Mouse (Mus musculus): ENCODE results near the gene Wars2.

Gene Wars2

DNA sequence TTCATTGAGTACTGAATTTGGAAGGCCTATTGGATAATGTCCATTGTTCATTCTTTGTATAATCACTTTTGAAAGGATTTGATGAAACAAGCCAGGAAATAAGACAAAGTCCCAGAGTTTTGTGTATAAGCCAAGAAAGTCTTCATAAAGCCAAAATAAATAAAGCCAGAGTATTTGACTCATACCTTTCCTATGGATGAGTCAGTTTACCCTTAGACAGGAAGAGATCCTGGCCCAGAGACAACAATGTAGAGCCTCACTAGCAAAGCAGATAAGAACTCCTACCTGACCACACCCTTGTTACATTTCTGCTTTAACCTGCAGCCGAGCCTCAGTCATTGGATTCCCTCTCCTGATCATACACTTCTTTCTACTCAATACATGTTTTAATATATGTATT, 47.2 kb downstream of the Wars2 start:
- no peak for DNase-seq (ENCODE audit: low spot score in 2 of 2)

DNA sequence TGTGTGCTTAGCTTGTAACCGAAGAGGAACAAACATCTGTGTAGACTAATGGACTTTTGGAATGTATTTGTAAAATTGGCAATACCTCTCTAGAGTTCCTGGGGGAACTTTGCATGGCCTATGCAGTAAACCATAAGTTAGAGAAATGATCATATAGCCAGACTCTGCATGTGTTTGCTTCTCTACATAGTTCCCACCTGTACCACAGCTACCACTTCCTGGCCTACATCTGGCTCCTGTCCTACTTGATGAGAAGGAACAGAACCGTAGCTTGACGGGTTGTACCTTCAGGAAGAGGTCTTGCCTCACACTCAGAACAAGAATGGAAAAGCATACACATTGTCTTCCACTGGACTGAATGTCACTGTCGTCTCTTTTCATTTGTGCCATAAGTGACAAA, 52.7 kb downstream of the Wars2 start:
- DNase-seq (ENCODE audit: low spot score in 2 of 2): no peak

DNA sequence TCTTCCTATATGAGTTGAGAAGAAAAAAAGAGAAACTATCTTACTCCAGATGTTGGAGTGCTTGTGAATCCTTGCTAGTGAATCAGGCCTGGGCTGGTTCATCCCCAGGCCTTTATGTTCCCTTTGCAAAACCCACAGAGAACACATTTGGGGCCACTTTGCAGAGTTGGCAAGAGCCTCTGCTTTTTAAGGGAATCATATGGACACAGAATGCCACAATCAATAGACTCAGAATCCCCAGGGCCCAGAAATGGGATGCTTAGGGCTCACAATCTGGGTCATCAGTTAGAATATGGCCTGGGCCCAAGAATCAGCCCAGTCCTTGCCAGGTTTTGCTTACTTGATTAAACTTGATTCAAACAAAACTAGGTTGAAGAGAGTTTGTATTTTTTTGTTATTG, 62.5 kb downstream of the Wars2 start:
- DNase-seq (ENCODE audit: low spot score in 2 of 2): no peak

DNA sequence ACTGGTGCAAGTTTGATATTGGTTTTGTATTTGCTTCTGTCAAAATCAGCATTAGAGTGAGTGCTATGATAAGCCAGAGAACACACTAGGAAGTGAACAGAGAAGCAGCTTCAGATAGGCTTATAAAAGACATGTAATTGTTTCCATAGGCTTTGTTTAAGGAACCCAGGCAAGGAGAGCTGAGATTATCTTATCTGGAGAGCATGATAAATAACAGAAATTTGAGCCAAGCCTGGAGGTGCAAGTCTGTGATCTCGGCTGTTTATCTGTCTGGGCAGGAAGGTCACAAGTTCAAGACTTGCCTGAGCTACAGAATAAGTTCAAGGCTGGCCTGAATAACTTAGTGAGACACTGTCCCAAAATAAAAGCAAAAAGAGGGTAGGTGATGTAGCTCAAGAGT, 67.5 kb downstream of the Wars2 start:
- no peak for DNase-seq (ENCODE audit: low spot score in 2 of 2)

DNA sequence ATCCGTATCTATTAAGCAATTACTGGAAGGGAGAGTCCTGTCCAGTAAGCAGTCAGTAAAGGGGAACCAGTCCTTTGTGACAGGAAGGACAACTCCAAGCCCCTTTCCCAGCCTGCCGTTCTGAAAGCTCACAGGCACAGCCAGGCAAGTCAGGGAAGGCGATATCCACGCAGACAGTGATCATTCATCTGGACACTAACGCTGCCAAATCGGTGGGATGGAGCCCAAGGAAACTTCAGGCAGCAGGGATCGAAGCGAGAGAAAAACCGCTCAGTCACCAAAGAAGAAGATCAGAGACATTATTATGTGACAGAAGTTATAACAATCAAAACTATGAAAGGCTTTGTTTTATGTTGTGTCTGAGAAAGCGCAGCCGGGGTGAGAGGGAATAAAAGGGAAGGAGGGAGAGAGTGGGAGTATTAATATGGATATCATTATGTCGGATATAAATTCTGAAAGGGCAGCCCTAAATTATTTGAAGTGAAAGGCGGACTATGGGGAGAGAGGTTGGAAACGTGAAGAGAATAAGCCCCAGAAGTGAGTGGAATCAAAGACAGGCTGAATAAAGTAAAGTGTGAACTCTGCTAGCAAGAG, 70.3 kb downstream of the Wars2 start:
- no peak for DNase-seq (ENCODE audit: low spot score in 2 of 2)

DNA sequence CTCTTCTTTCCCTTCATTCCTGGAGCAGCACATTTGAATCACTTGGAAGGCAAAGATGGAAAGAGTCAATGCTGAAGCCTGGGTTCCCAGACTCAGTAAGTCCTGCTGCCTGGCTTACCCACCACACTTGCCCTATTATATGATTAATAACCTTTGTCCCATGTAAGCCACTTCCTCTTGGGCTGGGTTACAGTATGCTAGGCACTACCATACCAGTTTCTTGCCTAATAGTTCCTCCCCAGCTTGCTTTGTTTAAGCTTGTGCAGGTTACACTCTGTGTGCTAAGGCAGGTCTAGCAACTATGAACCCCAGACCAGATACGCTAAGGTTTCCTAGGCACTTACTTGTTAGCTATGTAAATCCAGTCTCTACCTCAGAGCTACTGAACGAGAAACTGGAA, 86.9 kb downstream of the Wars2 start:
- DNase-seq (ENCODE audit: low spot score in 2 of 2): no peak

DNA sequence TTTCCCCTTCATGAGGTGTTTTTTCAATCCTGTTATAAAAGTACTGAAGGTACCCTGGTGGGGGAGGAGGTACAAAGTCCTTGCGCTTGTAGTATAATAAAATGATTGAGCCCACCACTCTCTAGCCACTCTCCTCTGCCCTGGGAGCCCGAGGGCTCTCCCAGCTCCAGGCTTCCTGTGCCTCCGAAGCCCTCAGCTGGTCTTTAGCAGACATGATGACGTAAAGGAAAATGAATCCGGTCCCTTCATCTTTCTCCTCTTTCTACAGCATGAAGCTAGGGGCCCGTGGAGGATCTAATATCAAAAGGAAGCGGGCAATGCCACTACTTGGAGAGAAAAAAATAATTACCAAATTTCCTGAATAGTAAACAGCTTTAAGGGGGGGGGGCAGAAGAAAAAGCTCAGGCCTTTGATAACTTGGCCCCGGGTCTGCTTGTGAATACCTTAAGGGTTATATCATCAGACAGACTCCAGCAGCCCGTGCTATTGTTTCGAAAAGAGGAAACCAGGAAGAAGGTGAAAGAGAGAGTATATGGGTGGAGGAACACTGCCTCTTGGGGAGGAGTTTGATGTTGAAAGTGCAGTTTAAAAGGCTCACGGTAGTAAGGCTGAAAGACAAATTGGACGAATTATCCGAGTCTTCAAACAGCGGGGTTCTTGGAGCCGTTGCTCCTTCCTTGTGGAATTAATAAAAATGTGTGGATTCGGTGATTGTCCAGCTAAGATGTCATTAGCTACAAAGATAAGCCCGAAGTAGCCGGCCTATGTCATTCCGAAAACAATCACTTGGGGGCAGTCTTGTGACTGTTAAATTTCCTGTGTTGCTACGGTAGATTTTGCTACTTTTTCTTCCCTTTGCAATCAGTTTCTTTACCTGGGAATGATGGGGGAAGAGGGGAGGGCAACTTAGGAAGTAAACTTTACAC, 92.8 kb downstream of the Wars2 start:
- DNase-seq (ENCODE audit: low spot score in 2 of 2): no peak

DNA sequence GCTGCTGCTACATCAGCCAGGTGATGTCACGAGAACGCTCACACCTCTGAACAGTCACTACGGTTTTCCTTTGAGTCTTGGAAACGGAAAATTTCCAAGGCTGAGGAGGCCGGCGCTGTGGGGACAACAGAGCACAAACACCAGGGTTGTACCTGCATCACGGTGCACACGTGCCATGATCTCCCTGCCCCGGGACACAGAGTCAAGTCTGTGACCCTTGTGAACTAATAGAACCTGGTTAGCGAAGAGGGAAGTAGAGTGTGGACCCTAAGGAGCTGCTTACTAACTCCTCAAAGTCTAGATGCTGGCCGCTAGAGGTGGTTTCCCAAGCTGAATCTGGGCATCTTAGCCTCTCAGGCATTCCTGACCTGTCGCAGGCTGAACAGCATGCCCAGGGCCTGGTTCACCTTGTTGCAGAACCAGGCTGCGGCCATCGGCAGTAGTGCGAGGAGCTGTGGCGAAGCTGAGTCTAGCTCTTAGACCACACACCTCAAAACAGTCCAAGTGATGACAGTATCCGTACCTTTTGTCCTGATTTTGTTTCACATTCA, 93.5 kb downstream of the Wars2 start:
- DNase-seq (ENCODE audit: low spot score in 2 of 2): no peak

DNA sequence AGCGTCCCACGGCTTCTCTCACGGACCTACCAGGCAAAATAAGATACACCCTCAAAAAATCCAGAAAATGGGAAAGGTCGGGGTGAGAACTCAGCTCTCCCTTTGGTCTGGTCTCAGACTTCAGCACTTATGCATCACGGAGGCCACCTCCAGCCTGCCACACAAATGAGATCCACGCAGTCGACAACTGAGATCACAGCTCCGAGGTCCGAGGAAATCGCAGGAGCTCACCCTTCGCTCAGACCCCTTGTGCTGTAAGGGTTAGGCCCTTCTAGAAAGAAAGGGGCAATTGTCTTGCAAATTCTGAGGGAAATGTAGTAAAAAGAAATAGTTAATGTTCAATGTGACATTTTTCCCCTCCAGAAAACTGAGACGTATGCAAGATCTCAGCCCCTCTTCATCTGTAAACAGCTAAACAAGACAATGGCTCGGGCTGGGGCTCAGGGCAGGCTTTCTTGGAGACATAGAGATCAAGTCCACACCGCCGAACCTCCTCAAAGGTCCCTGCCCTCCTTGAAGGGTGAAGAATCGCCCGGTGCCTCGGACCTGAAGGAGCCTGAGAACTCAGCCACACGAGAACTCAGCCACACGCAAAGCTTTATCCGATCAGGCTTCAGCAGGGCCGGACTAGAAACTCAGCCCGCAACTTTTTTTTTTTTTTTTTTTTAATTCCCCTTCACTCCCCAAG, 94.4 kb downstream of the Wars2 start:
- no peak for DNase-seq (ENCODE audit: low spot score in 2 of 2)

DNA sequence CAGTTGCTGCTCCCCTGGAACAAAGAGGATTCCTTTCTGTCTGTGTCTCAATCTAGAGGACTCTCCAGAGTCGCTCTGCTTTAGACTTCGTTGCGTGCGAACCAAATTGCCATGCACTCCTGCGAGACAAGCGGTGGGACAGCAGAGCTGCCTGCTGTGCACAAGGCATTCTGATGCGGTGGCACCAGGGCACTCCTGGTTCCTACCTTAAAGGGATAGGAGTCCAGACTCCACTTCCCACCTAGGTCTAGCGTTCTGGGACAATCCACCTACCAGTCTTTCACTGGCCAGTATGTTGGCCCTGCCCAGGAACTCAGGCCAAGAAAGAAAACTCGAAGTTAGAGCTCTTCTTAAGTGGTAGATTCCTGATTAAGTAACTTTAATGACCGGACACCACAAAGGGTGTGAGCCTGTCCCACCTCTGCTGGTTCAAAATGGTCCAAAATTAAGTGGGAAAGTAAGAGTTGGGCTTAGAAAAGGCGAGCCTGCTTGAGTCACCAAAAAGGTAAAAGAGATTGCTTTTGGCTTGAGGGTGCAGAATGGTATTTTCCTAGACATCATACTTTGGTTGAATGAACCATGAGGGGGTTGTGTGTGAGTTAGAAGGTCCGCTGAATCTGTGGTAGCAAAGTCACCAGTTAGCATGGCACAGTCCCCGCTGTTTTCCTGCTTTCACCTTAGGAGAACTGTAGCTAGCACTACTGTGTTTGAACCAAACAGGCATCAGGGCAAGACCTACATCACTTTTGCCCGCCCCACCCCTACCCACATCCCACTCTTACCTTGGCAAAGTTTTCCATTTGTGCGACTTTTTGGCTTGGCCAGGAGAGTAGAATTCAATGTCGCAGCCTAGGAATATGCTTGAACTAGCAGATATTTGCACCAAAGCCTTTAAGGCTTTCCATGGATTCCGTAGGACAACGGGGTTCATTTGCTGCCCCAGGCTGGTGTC, 95.2 kb downstream of the Wars2 start:
- DNase-seq (ENCODE audit: low spot score in 2 of 2): no peak

DNA sequence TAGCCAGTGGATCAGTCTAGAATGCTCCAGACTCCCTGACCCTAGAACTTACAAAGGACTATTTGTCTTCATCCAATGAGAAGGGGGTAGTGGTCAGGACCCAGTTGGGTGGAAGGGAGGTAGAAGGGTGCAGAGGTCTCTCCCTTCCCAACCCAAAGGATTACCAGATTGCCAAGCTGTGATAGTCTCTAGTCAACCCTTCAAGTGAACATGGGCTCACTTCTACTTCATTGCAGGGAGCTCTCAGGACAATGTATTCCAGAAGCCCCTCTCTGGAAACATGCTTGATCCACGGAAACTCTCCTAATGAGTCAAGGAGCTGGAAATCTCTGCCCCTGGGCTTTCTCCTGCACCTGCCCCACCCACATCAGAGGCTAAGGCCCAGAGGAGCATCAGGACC, 97.8 kb downstream of the Wars2 start:
- DNase-seq (ENCODE audit: low spot score in 2 of 2): no peak

DNA sequence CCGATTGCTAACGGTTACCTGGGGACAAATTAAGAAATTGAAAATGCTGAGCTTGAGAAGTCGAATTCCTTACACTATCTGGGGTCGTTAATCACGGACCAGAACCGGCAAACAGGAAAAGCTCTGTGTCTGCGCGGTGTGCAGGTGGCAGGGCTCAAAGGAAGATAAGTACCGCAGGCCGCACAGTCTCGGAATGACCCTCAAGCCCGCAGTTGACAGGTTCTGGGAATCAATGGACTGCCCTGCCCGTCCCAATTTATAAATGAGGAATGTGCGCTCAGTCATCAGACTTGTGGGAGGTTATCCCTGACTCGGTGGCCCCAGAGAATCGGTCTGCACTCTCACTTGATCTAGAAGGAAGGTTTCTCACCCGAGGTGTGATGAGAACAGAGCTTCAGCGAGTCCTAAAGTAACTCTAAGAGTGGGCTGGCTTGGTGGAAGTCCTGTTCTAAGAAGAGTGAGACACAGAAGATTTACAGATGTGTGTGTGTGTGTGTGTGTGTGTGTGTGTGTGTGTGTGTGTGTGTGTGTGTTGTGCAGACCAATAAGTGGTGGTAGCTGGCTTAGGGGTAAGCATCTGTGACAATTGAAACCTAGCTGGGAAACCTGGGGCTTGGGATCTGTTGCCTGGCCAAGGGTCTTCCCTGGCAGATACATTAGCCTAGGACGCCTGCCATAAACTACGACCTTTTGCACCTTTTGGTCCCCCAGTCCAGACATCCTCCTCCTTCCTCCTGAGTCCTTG, 98.6 kb downstream of the Wars2 start:
- DNase-seq (ENCODE audit: low spot score in 2 of 2): no peak

DNA sequence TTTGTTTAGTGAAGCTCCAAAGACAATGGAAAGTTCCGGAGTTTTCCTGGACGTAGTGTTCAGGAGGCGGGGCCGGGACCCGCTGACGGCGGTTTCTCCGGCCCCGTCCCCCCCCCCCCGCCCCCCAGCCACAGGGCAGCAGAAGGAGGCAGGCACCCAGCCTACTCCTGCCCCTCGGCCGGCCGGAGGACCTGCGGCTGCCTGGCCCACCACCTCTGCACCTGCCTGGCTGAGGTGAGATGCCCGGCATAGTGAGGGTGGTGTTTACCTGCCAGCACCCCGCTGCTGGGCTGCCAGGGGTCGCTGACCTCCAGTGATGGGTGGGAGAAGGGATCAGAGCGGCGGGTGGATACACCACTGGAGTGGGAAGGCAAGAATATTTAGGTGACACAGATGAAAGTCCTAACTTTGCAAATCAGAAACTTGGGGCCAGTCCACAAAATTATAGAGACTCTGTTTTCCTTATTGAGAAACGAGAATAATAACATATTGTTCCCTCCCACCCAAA, 99.4 kb downstream of the Wars2 start, which contains the start of gene Tbx15:
Gene Tbx15, plus strand, starts transcription at position 169 of the 508 bp plus-strand sequence.
- no peak for DNase-seq (ENCODE audit: low spot score in 2 of 2)

DNA sequence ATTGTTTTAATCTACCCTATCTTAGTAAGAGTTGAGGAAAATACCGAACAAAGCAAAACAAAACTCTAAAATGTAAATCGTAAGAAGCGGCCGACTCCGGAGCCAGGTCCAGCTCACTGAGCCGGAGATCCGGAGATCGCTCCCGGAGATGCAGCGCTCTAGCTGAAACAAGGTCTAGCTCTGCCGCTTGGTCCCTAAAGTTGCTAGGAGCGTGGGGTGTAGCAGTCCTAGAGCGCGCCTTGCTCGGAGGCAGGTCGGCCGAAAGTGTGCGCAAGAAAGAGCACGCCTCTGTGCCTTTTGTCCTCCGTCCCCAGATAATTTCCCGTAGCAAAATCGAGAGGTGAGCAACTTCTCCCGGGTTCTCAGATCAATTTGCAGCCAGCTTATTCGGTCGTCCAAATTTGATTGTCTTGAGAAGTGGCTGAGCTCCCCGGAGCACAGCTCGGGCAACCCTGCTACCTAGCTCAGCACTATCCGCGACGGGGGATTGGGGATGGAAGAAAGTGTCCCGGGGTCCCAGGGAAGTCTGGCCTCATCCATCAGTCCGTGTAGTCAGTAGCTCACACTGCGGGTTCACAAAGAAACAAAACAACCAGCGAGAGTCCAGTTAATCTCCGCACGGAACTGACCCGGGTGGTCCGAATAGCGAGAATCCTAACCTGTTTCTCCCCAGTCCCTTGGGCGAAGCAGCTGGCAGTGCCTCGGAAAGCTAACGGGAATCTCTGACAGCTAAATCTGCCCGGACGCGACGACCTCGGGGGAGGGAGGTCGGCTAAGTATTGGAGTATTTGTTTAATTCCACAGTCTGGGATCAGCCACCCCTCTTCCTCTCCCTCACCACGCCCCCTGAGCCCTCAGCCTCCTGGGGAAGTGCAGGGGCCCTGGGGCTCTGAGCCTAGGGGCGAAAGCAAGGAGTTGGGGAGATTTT, 100.2 kb downstream of the Wars2 start:
- no peak for DNase-seq (ENCODE audit: low spot score in 2 of 2)

DNA sequence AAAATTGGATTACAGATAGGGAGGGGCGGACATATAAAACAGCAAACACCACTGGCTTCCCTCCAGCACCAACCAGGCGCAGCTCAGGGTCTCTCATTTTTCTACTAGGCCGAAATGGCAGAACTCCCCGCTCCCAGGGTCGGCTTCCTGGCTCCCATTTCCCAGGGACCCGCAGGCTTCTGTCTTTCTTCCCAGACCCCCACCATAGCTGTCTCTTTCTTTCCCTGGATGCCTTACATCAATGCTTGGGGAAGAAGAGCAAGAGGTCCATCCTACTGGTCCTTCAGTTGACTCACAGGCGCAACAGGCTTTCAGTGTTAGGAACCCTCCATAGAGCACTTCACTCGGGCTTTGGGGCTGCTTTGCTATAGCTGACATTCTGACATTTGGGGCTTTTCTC, 101.6 kb downstream of the Wars2 start:
- DNase-seq (ENCODE audit: low spot score in 2 of 2): no peak

DNA sequence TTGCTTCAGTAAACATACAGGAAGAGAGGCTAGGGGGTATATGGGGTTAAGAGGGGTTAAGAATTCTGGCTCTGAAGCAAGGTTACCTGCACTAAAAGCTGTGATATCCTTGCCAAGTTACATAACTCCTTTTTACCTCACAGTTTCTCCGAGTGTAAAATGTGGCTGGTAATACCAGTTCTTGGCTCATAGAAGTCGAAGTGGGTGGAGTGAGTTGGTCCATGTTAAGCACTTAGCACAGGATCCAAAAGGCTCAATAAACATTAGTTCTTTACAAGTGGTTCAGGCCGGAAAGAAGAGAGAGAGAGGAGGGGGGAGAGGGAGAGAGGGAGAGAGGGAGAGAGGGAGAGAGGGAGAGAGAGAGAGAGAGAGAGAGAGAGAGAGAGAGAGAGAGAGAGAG, 104.5 kb downstream of the Wars2 start:
- DNase-seq (ENCODE audit: low spot score in 2 of 2): no peak

DNA sequence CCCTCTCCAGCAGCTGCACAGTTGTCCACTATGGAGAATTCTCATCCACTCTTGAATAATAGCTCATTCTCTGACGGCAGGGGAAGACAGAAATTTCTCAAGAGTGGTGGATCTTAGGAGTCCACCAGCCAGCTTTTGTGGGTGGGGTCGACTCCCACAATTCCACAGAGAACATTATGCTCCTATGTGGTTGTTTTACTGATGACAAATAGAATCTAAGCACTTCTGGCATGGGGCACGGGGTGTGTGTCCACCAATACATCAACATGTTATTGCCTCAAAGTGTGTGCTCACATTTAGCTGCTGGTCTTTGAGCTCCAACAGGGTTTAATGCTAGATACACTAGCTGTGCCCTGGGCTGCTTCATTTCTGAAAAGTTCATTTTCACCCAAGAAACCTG, 105.8 kb downstream of the Wars2 start:
- no peak for DNase-seq (ENCODE audit: low spot score in 2 of 2)

DNA sequence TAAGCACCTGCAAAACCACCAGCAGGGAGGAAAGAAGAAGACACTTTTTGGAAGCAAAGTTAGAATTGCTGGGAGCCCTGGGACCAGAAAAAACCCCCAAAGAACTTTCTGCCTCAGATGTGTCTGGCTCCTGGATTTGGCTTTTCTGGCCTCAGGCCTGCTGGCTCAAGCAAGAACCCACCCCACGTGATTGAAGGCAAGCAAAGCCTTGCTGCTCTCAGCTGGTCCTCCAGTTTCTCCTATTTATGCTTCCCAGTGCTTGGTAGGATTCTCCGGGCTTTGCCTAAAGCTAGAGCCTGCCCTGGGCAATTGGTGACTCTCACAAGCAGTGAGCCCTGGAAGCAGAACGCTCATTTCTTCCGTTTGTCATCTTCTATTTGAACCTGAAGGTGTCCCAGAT, 106.7 kb downstream of the Wars2 start:
- no peak for DNase-seq (ENCODE audit: low spot score in 2 of 2)

Data from urinary bladder, postnatal 4 days (tissue).